Mouse (Mus musculus) ES-Bruce4 (cell line): ENCODE results near the gene Nup210.

Source experiments
- CTCF ChIP-seq: IDR thresholded peaks from one replicate; pipeline ENCODE4 v1.8.1; 2011; ENCODE audit warnings: low read depth, low read length
- POLR2A ChIP-seq: IDR thresholded peaks from one replicate; pipeline ENCODE4 v1.8.1; 2011; ENCODE audit warnings: low read length; ENCODE audit not compliant: insufficient read depth

DNA sequence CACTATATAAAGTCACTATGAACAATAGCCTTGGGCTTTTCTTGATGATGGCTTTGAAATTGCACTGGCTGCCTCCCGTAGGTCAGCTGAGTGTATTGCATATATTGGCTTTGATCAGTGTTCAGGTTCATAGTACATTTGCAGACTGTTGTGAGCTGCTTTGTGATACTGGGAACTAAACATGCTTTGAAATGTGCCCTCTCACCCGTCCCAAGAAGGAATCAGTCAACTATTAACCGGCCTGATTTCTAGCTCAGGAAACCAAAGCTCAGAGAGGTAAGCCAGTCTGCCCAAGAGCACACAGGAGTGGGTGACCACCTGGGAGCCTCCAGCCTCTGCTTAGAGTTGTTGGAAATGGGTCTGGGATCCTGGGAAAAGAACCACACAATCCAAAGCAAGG is 28.4 kb upstream of the Nup210 start:
- TF ChIP-seq CTCF: no peak
- TF ChIP-seq POLR2A: no peak
